Mouse (Mus musculus) bone marrow, adult 2 months (tissue): ENCODE measurements at regions not wholly inside any gene's neighbourhood (a gene's known extent, or its start where the extent isn't known, plus 50 kb on each side); places are given as distances from the start of the nearest gene placed in this dataset.

Experiments
- H3K27ac ChIP-seq: fragments of 200-500 bp; 2 replicates; pipeline ENCODE4 v1.5.1; 2012; ENCODE audit warnings: low read depth, mild to moderate bottlenecking, control low read depth, inconsistent platforms, low read length; ENCODE audit not compliant: control insufficient read depth, poor library complexity, insufficient read depth
- H3K4me1 ChIP-seq: fragments of 200-500 bp; 2 replicates; pipeline ENCODE4 v1.6.1; 2011; ENCODE audit warnings: low read length; ENCODE audit not compliant: control insufficient read depth, insufficient read depth
- H3K4me3 ChIP-seq: fragments of 200-500 bp; replicated peaks from 2 replicates; pipeline ENCODE3; 2011; ENCODE audit warnings: mild to moderate bottlenecking, low read depth, low read length, control low read depth; ENCODE audit not compliant: control insufficient read depth
- CTCF ChIP-seq: fragments of 200-500 bp; IDR thresholded peaks from 2 replicates; pipeline ENCODE4 v1.5.1; 2011; ENCODE audit warnings: low read length, control low read depth; ENCODE audit not compliant: control insufficient read depth, insufficient read depth
- POLR2A ChIP-seq: fragments of 200-500 bp; IDR thresholded peaks from 2 replicates; pipeline ENCODE4 v1.6.1; 2011; ENCODE audit warnings: low read depth, mild to moderate bottlenecking, control low read depth, low read length, borderline replicate concordance; ENCODE audit not compliant: control insufficient read depth
- WGBS: fragments of 180-500 bp; shearing (Covaris S2); methylation state at CpG from one replicate; pipeline ENCODE4 v1.1.7; 2018; 5-methylcytosine and 5-hydroxymethylcytosine counted together

DNA sequence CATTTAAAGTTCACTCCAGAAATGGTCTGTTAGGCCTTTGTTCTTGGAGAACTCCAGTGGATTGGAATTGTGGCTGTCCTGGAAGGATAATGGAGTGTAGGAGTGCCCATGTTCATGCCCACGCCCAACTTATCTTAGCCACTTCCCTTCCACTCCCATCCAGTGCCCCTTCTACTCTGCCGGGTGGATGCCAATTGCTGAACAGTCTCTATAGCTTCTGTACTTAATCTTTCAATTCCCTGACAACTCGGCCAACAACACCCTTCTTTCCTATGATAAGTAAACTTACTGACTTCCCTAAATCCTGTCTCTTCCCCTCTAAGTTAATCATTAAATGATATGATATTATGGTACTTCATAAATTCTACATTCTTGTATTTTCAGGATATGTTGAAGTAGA lies 123.3 kb upstream of the Cdkn2b start:
- WGBS: 61% methylated on average over 3 of the region's 3 CpGs
- Histone ChIP-seq H3K27ac (no peak overlapping the region), H3K4me1 (no peaks in the 10 kb centered on the region), H3K4me3 (no peak overlapping the region)
- TF ChIP-seq POLR2A: no peak
- no peak for TF ChIP-seq CTCF

DNA sequence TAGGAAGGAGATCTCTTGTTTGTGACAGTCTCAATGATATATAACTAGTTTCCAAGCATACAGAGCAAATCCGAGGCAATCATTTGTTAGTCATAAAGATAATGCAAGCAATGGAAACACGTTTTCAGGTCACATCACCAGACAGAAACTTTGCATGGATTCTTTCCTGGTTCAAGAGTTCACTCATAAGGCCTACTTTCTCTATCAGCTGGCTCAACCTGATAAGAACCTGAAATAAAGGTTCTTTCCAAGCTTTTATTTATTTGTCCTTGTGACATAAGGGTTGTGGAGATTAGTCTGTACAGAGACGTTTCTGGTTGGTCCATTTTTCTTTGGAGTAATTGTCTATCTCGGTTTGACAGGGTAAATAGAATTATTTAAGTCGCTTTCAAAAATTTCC lies 122.7 kb upstream of the Cdkn2b start:
- no peak overlapping the region for H3K27ac ChIP-seq
- H3K4me1 ChIP-seq: no peaks in the 10 kb centered on the region
- 60% methylated on average over 5 of the region's 5 CpGs for WGBS
- TF ChIP-seq CTCF (no peak), POLR2A (no peak)
- no peak overlapping the region for H3K4me3 ChIP-seq

DNA sequence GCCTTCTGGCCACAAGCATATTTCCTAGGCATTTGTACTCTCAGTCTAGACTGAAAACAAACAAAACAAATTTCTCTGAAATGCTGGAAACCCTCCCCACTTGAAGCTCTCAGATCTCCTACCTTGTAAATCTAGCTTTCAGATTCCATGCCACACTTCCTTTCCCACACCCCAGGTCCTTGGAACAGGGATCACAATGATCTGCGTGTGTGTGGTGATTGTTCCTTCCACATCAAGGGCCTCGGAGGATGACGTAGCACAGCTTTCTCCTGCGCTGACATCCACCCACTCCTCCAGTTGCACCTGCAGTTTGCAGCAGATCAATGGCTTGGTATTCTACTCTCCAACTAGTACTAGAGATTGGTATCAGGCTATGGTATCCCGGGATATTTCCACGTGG lies 120.7 kb upstream of the Cdkn2b start:
- no peak for TF ChIP-seq CTCF
- TF ChIP-seq POLR2A: no peak
- no peak overlapping the region for H3K4me3 ChIP-seq
- H3K27ac ChIP-seq: no peak overlapping the region
- WGBS: 75% methylated on average over 6 of the region's 6 CpGs
- no peaks in the 10 kb centered on the region for H3K4me1 ChIP-seq

DNA sequence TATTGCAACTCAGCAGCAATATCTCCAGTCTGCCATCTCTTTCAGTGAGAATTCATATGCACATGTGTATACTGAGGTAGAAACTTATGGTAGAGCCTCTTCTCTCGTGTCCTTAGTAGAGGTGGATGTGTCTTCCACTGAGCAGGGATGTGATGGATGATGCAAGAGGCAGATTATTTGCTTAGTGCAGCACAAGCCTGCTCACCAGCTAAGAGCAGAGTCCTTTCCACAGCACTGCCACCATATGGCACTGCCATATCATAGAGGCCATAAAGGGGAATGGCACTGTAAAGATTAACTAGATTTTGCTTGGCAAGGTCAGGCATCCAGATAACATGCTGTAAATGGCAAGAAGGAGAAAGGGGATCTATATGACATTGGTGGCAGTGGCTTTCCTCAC lies 117.6 kb upstream of the Cdkn2b start:
- TF ChIP-seq CTCF (no peak), POLR2A (no peak)
- Histone ChIP-seq H3K4me3 (no peak overlapping the region), H3K27ac (no peak overlapping the region), H3K4me1 (no peaks in the 10 kb centered on the region)
- 63% methylated on average over 1 of the region's 1 CpGs for whole genome bisulfite sequencing

DNA sequence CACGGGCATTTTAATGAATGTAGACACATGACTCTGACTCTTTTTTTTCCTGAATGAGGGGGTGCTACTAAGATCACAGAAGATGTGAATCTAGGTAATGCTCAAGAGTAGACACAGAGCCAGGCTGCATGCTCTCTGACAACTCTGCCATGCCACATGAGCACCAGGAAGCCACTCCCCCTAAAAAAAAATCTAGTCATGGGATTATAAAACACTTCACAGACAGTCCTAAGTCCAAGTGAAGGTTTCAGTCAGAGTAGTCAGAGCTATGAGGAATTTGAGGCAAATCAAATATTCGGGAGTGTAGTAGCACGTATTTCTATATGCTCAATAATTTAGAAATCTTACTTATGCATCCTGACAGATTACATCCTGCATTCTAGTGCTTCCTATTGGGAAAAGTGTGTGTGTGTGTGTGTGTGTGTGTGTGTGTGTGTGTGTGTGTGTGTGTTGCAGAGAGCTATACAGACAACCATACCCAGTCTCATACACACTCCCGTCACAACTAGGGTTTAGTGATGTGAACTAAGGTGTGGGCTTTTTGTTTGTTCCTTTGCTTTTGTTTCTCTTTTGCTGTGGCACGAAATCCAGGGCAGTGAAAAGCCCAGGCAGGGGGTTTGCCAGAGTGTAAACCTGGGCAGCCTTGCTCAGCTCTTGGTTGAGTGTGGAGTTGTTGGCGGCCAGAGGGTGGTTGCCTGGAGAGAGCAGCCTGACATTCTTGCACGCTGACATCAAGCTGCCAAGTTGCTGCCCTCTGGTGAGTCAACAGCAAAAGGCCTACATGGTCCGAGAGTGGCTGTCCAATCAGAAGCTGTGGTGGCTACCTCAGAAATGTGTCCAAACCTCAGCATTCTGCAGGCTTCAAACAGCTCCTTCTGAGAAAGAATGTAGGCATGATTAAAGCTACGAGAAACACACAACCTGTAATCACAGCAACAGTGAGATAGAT lies 116.8 kb upstream of the Cdkn2b start:
- 53% methylated on average over 9 of the region's 9 CpGs for WGBS
- Histone ChIP-seq H3K27ac (no peak overlapping the region), H3K4me3 (no peak overlapping the region), H3K4me1 (no peaks in the 10 kb centered on the region)
- no peak for TF ChIP-seq POLR2A
- TF ChIP-seq CTCF: no peak

DNA sequence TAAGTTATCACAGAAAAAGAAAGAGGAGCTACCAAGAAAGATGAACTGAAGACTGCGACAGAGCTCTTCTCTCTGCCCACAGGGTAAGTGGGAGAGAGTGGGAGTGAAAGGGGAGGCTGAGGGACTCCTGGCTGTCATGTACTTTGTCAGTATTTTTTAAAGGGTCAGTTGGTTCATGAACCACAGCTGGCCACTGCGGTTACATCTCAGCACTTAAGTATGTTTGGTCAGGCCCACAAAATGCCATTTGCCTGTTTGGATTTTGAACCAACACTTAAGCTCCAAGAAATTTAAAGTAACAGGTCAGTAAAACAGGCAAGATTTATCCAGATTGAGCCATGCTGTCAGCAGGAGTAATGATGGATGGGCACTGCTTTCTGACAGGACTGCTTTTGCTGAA lies 115.1 kb upstream of the Cdkn2b start:
- no peak for TF ChIP-seq POLR2A
- TF ChIP-seq CTCF: no peak
- 77% methylated on average over 2 of the region's 2 CpGs for WGBS
- Histone ChIP-seq H3K4me1 (no peaks in the 10 kb centered on the region), H3K4me3 (no peak overlapping the region), H3K27ac (no peak overlapping the region)

DNA sequence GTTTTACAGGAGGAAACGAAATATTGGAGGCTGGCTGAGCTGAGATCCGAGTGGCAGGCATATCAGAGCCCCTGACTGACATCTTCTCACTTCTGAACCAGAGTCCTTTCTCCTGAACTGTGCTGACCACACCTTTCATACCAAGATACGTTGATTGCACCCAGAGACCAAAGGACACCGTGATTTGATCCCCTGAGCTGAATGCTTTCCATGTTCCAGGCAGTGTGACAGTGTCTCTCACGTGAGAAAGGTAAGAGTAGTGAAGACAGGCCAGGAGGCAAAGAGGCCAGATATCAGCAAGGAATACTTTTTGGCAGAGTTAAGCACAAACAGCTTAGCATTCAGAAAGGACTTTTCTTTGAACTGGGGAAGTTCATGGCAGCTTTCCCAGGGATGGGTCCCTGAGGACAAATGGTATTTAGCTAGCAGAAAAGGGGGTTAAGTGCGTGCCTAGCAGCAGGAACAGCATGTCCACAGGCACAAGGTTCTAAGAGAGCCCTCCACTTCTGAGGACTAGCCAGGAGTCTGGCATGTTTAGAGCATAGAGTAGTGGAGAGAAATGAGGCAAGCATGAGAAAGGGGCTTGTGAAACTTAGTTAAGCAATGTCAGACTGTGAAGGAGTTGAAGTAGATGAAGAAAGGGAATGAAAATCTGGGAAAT lies 111.0 kb upstream of the Cdkn2b start:
- TF ChIP-seq POLR2A (no peak), CTCF (no peak)
- no peaks in the 10 kb centered on the region for H3K4me1 ChIP-seq
- no peak overlapping the region for H3K27ac ChIP-seq
- WGBS: 60% methylated on average over 6 of the region's 6 CpGs
- H3K4me3 ChIP-seq: no peak overlapping the region

DNA sequence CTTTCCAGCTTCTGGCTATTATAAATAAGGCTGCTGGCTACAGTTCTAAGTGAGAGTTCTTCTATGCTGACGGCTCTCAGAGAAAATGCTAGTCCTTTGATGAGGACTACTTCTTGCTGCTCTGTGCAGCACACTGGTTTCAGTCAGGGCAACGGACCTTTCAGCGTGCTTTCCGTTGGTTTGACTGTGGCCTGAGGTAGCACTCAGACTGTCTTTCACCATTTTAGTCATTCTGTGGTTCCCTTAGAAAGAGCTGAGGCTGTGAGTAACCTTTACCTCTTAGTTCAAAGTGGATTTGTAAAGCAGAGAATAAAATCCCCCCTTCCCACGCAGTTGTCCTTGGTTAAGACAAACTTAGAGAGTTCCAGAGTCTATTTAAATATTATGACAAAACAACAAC lies 110.0 kb upstream of the Cdkn2b start:
- no peak overlapping the region for H3K27ac ChIP-seq
- no peak overlapping the region for H3K4me3 ChIP-seq
- H3K4me1 ChIP-seq: no peaks in the 10 kb centered on the region
- no peak for TF ChIP-seq POLR2A
- no peak for TF ChIP-seq CTCF
- 75% methylated on average over 5 of the region's 5 CpGs for WGBS
